In the genomic region with DNA sequence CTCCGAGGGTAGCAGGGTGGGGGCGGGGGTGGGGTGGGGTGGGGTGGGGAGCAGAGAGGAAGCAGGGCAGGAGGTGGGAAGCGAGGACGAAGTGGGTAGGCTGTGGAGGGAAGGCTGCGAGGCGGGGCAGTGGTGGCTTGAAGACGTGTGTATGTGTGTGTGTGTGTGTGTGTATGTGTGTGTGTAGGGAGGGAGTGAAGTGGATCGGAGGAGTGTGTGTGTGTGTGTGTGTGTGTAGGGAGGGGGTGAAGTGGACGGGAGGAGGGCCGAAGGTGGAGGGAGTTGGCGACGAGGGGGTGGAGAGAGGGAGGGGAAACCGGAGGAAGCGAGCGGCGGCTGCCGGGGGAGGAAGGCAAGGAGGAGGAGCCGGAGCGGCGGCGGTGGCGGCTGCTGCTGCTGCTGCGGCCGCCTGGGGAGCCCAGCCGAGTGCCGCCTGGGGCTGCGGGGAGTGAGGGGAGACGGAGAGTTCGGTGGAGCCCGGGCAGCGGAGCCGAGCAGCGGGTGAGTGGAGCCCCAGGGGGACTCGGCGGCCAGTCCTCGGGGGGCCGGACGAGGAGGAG, we compare ENCODE assay signal across 8 mouse cellular contexts. TPM values are rescaled to one million over a fixed set of nuclear protein-coding genes. Genes with fewer than 3 reads are reported as not detected.
DNase-seq lines count a peak whose midpoint lies in the region; ATAC-seq lines count a peak whose summit lies in the region.

Gene Tmem164 (plus strand): TSS at position 351 of the 560 bp plus-strand sequence.

- H3K27ac ChIP-seq in brown adipose tissue, adult 24 weeks (replicated peaks; ENCODE audit: low read depth, low read length), result peak within 1 kb of the TSS; percentile 95
- H3K27ac ChIP-seq in forebrain, embryonic 11.5 days (ENCODE audit: low read depth, low read length), result peak within 1 kb of the TSS; percentile 85
- peak within 1 kb of the TSS; percentile 97 for H3K27ac ChIP-seq in heart, embryonic 15.5 days
- H3K27ac ChIP-seq in liver, embryonic 15.5 days (replicated peaks), result peak within 1 kb of the TSS; percentile 84
- peak within 1 kb of the TSS; percentile 68 for H3K27ac ChIP-seq in neural tube, embryonic 12.5 days

- DNase-seq in forebrain, embryonic 11.5 days (ENCODE audit: low spot score), result peak; percentile 89
- DNase-seq in kidney, postnatal 25 days, result peak; percentile 81 to 93
- DNase-seq in telencephalon, adult 2 months (ENCODE audit: low read depth, low spot score), result peak; percentile 44

- peak; percentile 81 for ATAC-seq in CD4-positive, CD25-positive, alpha-beta regulatory T cell, adult 4 months
- ATAC-seq in forebrain, embryonic 11.5 days (replicated peaks; ENCODE audit: low FRiP score), result peak; percentile 89
- peak; percentile 86 for ATAC-seq in heart, embryonic 15.5 days (replicated peaks; ENCODE audit: insufficient number of reproducible peaks, insufficient read depth, low FRiP score, low read depth)
- peak; percentile 83 for ATAC-seq in liver, embryonic 15.5 days (ENCODE audit: insufficient read depth)
- peak; percentile 83 for ATAC-seq in neural tube, embryonic 12.5 days (ENCODE audit: low FRiP score, low read depth)

- peak within 1 kb of the TSS; percentile 61 for H3K4me2 ChIP-seq in forebrain, embryonic 11.5 days (ENCODE audit: low read depth, low read length, severe bottlenecking)
- peak within 1 kb of the TSS; percentile 73 for H3K4me2 ChIP-seq in heart, embryonic 15.5 days
- H3K4me2 ChIP-seq in liver, embryonic 15.5 days, result peak within 1 kb of the TSS; percentile 82
- peak within 1 kb of the TSS; percentile 60 for H3K4me2 ChIP-seq in neural tube, embryonic 12.5 days (replicated peaks)

- H3K9ac ChIP-seq in forebrain, embryonic 11.5 days (ENCODE audit: low read length), result peak within 1 kb of the TSS; percentile 72
- peak within 1 kb of the TSS; percentile 64 for H3K9ac ChIP-seq in heart, embryonic 15.5 days
- H3K9ac ChIP-seq in liver, embryonic 15.5 days, result peak within 1 kb of the TSS; percentile 64
- peak within 1 kb of the TSS; percentile 80 for H3K9ac ChIP-seq in neural tube, embryonic 12.5 days

- H3K4me1 ChIP-seq in brown adipose tissue, adult 24 weeks (ENCODE audit: control insufficient read depth, insufficient read depth, insufficient read length, low read length), result peaks cover 4% of the 10 kb centered on the region; the same call in 1 of the 2 replicates
- H3K4me1 ChIP-seq in forebrain, embryonic 11.5 days (replicated peaks; ENCODE audit: control insufficient read depth, insufficient read depth, low read length), result 0 out of 2 replicates have a peak, but pooled peaks cover 6% of the 10 kb centered on the region
- peaks cover 21% of the 10 kb centered on the region for H3K4me1 ChIP-seq in heart, embryonic 15.5 days (replicated peaks)
- peaks cover 65% of the 10 kb centered on the region for H3K4me1 ChIP-seq in liver, embryonic 15.5 days (replicated peaks)
- peaks cover 6% of the 10 kb centered on the region for H3K4me1 ChIP-seq in neural tube, embryonic 12.5 days

- H3K4me3 ChIP-seq in brown adipose tissue, adult 24 weeks (ENCODE audit: insufficient read depth, low read depth, low read length), result peak within 1 kb of the TSS; percentile 90
- peak within 1 kb of the TSS; percentile 57 for H3K4me3 ChIP-seq in forebrain, embryonic 11.5 days (ENCODE audit: low read depth, low read length)
- peak within 1 kb of the TSS; percentile 71 for H3K4me3 ChIP-seq in heart, embryonic 15.5 days
- H3K4me3 ChIP-seq in liver, embryonic 15.5 days (replicated peaks), result peak within 1 kb of the TSS; percentile 75
- peak within 1 kb of the TSS; percentile 60 for H3K4me3 ChIP-seq in neural tube, embryonic 12.5 days

- H3K9me3 ChIP-seq in forebrain, embryonic 11.5 days (ENCODE audit: control insufficient read depth, low read length), result no peaks in the 10 kb centered on the region
- no peaks in the 10 kb centered on the region for H3K9me3 ChIP-seq in heart, embryonic 15.5 days (replicated peaks)
- no peaks in the 10 kb centered on the region for H3K9me3 ChIP-seq in liver, embryonic 15.5 days (replicated peaks)
- no peaks in the 10 kb centered on the region for H3K9me3 ChIP-seq in neural tube, embryonic 12.5 days

- WGBS in forebrain, embryonic 11.5 days, result 13% methylated on average over 18 of the region's 38 CpGs
- 16% methylated on average over 14 of the region's 38 CpGs for WGBS in heart, embryonic 15.5 days
- 11% methylated on average over 13 of the region's 38 CpGs for WGBS in liver, embryonic 15.5 days (ENCODE audit: insufficient replicate concordance)
- WGBS in neural tube, embryonic 12.5 days, result 7% methylated on average over 27 of the region's 38 CpGs

- no peaks in the 10 kb centered on the region for H3K36me3 ChIP-seq in forebrain, embryonic 11.5 days (ENCODE audit: control insufficient read depth, insufficient read depth, low read length)
- no peaks in the 10 kb centered on the region for H3K36me3 ChIP-seq in heart, embryonic 15.5 days
- no peaks in the 10 kb centered on the region for H3K36me3 ChIP-seq in liver, embryonic 15.5 days (replicated peaks)
- H3K36me3 ChIP-seq in neural tube, embryonic 12.5 days, result no peaks in the 10 kb centered on the region

- H3K27me3 ChIP-seq in forebrain, embryonic 11.5 days (ENCODE audit: control insufficient read depth, insufficient read depth, low read length), result peaks cover 2% of the 10 kb centered on the region; the same call in 1 of the 2 replicates
- H3K27me3 ChIP-seq in heart, embryonic 15.5 days, result no peaks in the 10 kb centered on the region; the same call in 1 of the 2 replicates
- no peaks in the 10 kb centered on the region for H3K27me3 ChIP-seq in liver, embryonic 15.5 days
- H3K27me3 ChIP-seq in neural tube, embryonic 12.5 days (replicated peaks), result peaks cover 12% of the 10 kb centered on the region

RNA-seq across cellular contexts. Expression of gene Tmem164, which starts in this region (rescaled TPM):
- polyA plus RNA-seq in CD4-positive, CD25-positive, alpha-beta regulatory T cell, adult 4 months (2017; shearing (Covaris generic)), result 10 to 100 TPM; 20.1 to 23.9 TPM
- polyA plus RNA-seq in brown adipose tissue, adult 24 weeks (2012; ENCODE audit: insufficient read depth, insufficient read length, missing spikeins), result 5.0 and 6.8 TPM in 2 replicates
- 37.6 and 42.6 TPM in 2 replicates for polyA plus RNA-seq in forebrain, embryonic 11.5 days (2014; fragmentation: Nextera tagmentation; extraction: Ambion mirVana)
- 53.4 and 54.8 TPM in 2 replicates for polyA plus RNA-seq in heart, embryonic 15.5 days (2015; fragmentation: Nextera tagmentation; extraction: Ambion mirVana)
- 20.8 and 22.6 TPM in 2 replicates for polyA plus RNA-seq in liver, embryonic 15.5 days (2015; fragmentation: Nextera tagmentation; extraction: Ambion mirVana)
- polyA plus RNA-seq in neural tube, embryonic 12.5 days (2016; fragmentation: Nextera tagmentation; extraction: Ambion mirVana), result 52.4 and 57.0 TPM in 2 replicates

Comparison
In these comparisons a context has a peak if more than half of its experiments do, and no peak if none do; other contexts are left out.
1. Peak in every context shown above with its lines: DNase-seq, ATAC-seq, H3K4me3 ChIP-seq and H3K27ac ChIP-seq.